Mouse (Mus musculus): Measurements from ENCODE around the gene Ssh2.

GRCm38 (mm10) chr11:77476216-77476615 is 260.1 kb downstream of the Ssh2 start:
- no peak for TF ChIP-seq CTCF (IDR thresholded peaks at IDR 0.05; ENCODE audit: low read depth)
- TF ChIP-seq EP300 (optimal IDR thresholded peaks at IDR 0.05), result no peak
